Mouse (Mus musculus) forebrain, embryonic 10.5 days (tissue): ENCODE measurements at regions not wholly inside any gene's neighbourhood (a gene's known extent, or its start where the extent isn't known, plus 50 kb on each side); places are given as distances from the start of the nearest gene placed in this dataset.

Source experiments
- DNase-seq: peaks from one replicate; pipeline ENCODE4 v3.0.0-alpha.2; 2017; ENCODE audit warnings: low spot score; ENCODE audit errors: extremely low spot score
- H3K27ac ChIP-seq: fragments of 300-500 bp; sonication (generic); 2 replicates; pipeline ENCODE4 v1.5.1; 2016; ENCODE audit warnings: mild to moderate bottlenecking
- H3K27me3 ChIP-seq: fragments of 300-500 bp; sonication (generic); 2 replicates; pipeline ENCODE4 v1.6.1; 2016; ENCODE audit warnings: mild to moderate bottlenecking; ENCODE audit not compliant: poor library complexity, severe bottlenecking
- H3K36me3 ChIP-seq: fragments of 300-500 bp; sonication (generic); replicated peaks from 2 replicates; pipeline ENCODE4 v1.6.1; 2016; ENCODE audit warnings: mild to moderate bottlenecking, moderate library complexity
- H3K4me1 ChIP-seq: fragments of 300-500 bp; sonication (generic); 2 replicates; pipeline ENCODE4 v1.6.1; 2016
- H3K4me3 ChIP-seq: fragments of 300-500 bp; sonication (generic); 2 replicates; pipeline ENCODE4 v1.5.1; 2016; ENCODE audit warnings: mild to moderate bottlenecking, moderate library complexity
- H3K9me3 ChIP-seq: fragments of 300-500 bp; sonication (generic); 2 replicates; pipeline ENCODE4 v1.6.1; 2016; ENCODE audit warnings: mild to moderate bottlenecking, moderate library complexity
- WGBS: fragments of 180-500 bp; shearing (Covaris S2); methylation state at CpG from one replicate; pipeline ENCODE4 v1.1.7; 2016; 5-methylcytosine and 5-hydroxymethylcytosine counted together

- WGBS, result 79% methylated on average over 5 of the region's 5 CpGs
- Histone ChIP-seq H3K27me3 (no peaks in the 10 kb centered on the region), H3K27ac (no peak overlapping the region), H3K9me3 (no peaks in the 10 kb centered on the region), H3K4me1 (0 out of 2 replicates have a peak, but pooled peaks cover 2% of the 10 kb centered on the region), H3K4me3 (no peak overlapping the region), H3K36me3 (no peaks in the 10 kb centered on the region)
- no peak for DNase-seq
Observed at GRCm38 (mm10) chr10:56822158-56822557, 445.0 kb downstream of the Gja1 start.

- H3K27me3 ChIP-seq, result no peaks in the 10 kb centered on the region
- no peaks in the 10 kb centered on the region for H3K4me1 ChIP-seq
- H3K9me3 ChIP-seq, result no peaks in the 10 kb centered on the region
- no peaks in the 10 kb centered on the region for H3K36me3 ChIP-seq
- H3K4me3 ChIP-seq, result no peak overlapping the region
- WGBS, result 98% methylated on average over 1 of the region's 1 CpGs
- no peak overlapping the region for H3K27ac ChIP-seq
- no peak for DNase-seq
Observed at GRCm38 (mm10) chr10:56831331-56831730, 454.2 kb downstream of the Gja1 start.

GRCm38 (mm10) chr10:56831966-56832365, 454.8 kb downstream of the Gja1 start:
- WGBS, result 91% methylated on average over 4 of the region's 4 CpGs
- no peaks in the 10 kb centered on the region for H3K4me1 ChIP-seq
- no peaks in the 10 kb centered on the region for H3K36me3 ChIP-seq
- no peak overlapping the region for H3K4me3 ChIP-seq
- H3K9me3 ChIP-seq, result no peaks in the 10 kb centered on the region
- H3K27ac ChIP-seq, result no peak overlapping the region
- DNase-seq, result no peak
- no peaks in the 10 kb centered on the region for H3K27me3 ChIP-seq

- peaks cover 15% of the 10 kb centered on the region for H3K4me1 ChIP-seq
- no peak overlapping the region for H3K4me3 ChIP-seq
- WGBS, result 91% methylated on average over 4 of the region's 4 CpGs
- no peaks in the 10 kb centered on the region for H3K27me3 ChIP-seq
- no peak for DNase-seq
- H3K36me3 ChIP-seq, result no peaks in the 10 kb centered on the region
- no peak overlapping the region for H3K27ac ChIP-seq
- H3K9me3 ChIP-seq, result no peaks in the 10 kb centered on the region
Observed at GRCm38 (mm10) chr10:56836130-56836529, 459.0 kb downstream of the Gja1 start.

- WGBS, result 39% methylated on average over 9 of the region's 9 CpGs
- DNase-seq, result no peak
- Histone ChIP-seq H3K4me3 (no peak overlapping the region), H3K9me3 (no peaks in the 10 kb centered on the region), H3K36me3 (no peaks in the 10 kb centered on the region), H3K27me3 (no peaks in the 10 kb centered on the region), H3K4me1 (peaks cover 43% of the 10 kb centered on the region), H3K27ac (peak overlapping the region; percentile 48; the same call in 1 of the 2 replicates)
Observed at GRCm38 (mm10) chr10:56839006-56839495, 461.9 kb downstream of the Gja1 start.

GRCm38 (mm10) chr10:56839545-56839944, 462.4 kb downstream of the Gja1 start:
- Histone ChIP-seq H3K4me3 (no peak overlapping the region), H3K36me3 (no peaks in the 10 kb centered on the region), H3K27me3 (no peaks in the 10 kb centered on the region), H3K27ac (peak overlapping the region; percentile 31; the same call in 1 of the 2 replicates), H3K4me1 (peaks cover 43% of the 10 kb centered on the region), H3K9me3 (no peaks in the 10 kb centered on the region)
- WGBS, result 33% methylated on average over 2 of the region's 2 CpGs
- DNase-seq, result no peak

GRCm38 (mm10) chr10:56840732-56841131, 463.6 kb downstream of the Gja1 start:
- H3K36me3 ChIP-seq, result no peaks in the 10 kb centered on the region
- 74% methylated on average over 5 of the region's 5 CpGs for WGBS
- no peak overlapping the region for H3K27ac ChIP-seq
- DNase-seq, result peak; percentile 21
- H3K4me3 ChIP-seq, result no peak overlapping the region
- no peaks in the 10 kb centered on the region; the same call in 1 of the 2 replicates for H3K9me3 ChIP-seq
- H3K4me1 ChIP-seq, result peaks cover 43% of the 10 kb centered on the region
- no peaks in the 10 kb centered on the region for H3K27me3 ChIP-seq

GRCm38 (mm10) chr10:56841486-56841885, 464.4 kb downstream of the Gja1 start:
- H3K36me3 ChIP-seq, result no peaks in the 10 kb centered on the region
- H3K4me1 ChIP-seq, result peaks cover 43% of the 10 kb centered on the region
- no peak for DNase-seq
- H3K4me3 ChIP-seq, result no peak overlapping the region
- no peaks in the 10 kb centered on the region; the same call in 1 of the 2 replicates for H3K9me3 ChIP-seq
- H3K27ac ChIP-seq, result no peak overlapping the region
- WGBS, result 73% methylated on average over 8 of the region's 8 CpGs
- H3K27me3 ChIP-seq, result no peaks in the 10 kb centered on the region

GRCm38 (mm10) chr10:56841973-56842372, 464.8 kb downstream of the Gja1 start:
- H3K27ac ChIP-seq, result no peak overlapping the region
- DNase-seq, result no peak
- peaks cover 43% of the 10 kb centered on the region for H3K4me1 ChIP-seq
- no peaks in the 10 kb centered on the region; the same call in 1 of the 2 replicates for H3K9me3 ChIP-seq
- H3K27me3 ChIP-seq, result no peaks in the 10 kb centered on the region
- no peaks in the 10 kb centered on the region for H3K36me3 ChIP-seq
- WGBS, result 37% methylated on average over 1 of the region's 1 CpGs
- H3K4me3 ChIP-seq, result no peak overlapping the region

- no peak for DNase-seq
- Histone ChIP-seq H3K4me1 (peaks cover 7% of the 10 kb centered on the region; the same call in 1 of the 2 replicates), H3K9me3 (no peaks in the 10 kb centered on the region), H3K4me3 (no peak overlapping the region), H3K27me3 (no peaks in the 10 kb centered on the region), H3K36me3 (no peaks in the 10 kb centered on the region), H3K27ac (no peak overlapping the region)
- WGBS, result 91% methylated on average over 2 of the region's 2 CpGs
Observed at GRCm38 (mm10) chr10:56852484-56852883, 475.4 kb downstream of the Gja1 start.

GRCm38 (mm10) chr10:56856186-56856585, 479.1 kb downstream of the Gja1 start:
- Histone ChIP-seq H3K4me1 (peaks cover 5% of the 10 kb centered on the region; the same call in 1 of the 2 replicates), H3K27ac (no peak overlapping the region), H3K27me3 (no peaks in the 10 kb centered on the region), H3K36me3 (no peaks in the 10 kb centered on the region), H3K4me3 (no peak overlapping the region), H3K9me3 (no peaks in the 10 kb centered on the region)
- 93% methylated on average over 6 of the region's 6 CpGs for WGBS
- DNase-seq, result no peak

- Histone ChIP-seq H3K4me3 (no peak overlapping the region), H3K27ac (no peak overlapping the region), H3K9me3 (no peaks in the 10 kb centered on the region), H3K4me1 (no peaks in the 10 kb centered on the region), H3K36me3 (no peaks in the 10 kb centered on the region), H3K27me3 (no peaks in the 10 kb centered on the region)
- DNase-seq, result no peak
- 83% methylated on average over 7 of the region's 7 CpGs for WGBS
Observed at GRCm38 (mm10) chr10:56879744-56880143, 502.6 kb downstream of the Gja1 start.

- H3K4me3 ChIP-seq, result no peak overlapping the region
- H3K9me3 ChIP-seq, result no peaks in the 10 kb centered on the region
- H3K4me1 ChIP-seq, result no peaks in the 10 kb centered on the region
- DNase-seq, result no peak
- H3K27me3 ChIP-seq, result no peaks in the 10 kb centered on the region
- H3K36me3 ChIP-seq, result no peaks in the 10 kb centered on the region
- 89% methylated on average over 12 of the region's 12 CpGs for WGBS
- H3K27ac ChIP-seq, result no peak overlapping the region
Observed at GRCm38 (mm10) chr10:56880154-56880591, 503.0 kb downstream of the Gja1 start.
